Mouse (Mus musculus) ovary, adult 10 weeks (tissue): ENCODE results near the gene Klf4. TPM values are rescaled to one million over a fixed set of nuclear protein-coding genes. Genes with fewer than 3 reads are reported as not detected.

Experiments
- polyA plus RNA-seq: library from polyadenylated mRNA; stranded (reverse); fragments of 350-450 nt; fragmentation: Illumina TruSeq; extraction: RNeasy Lipid Tissue Mini Kit (QIAGEN cat#74804); gene quantifications from one replicate; pipeline ENCODE4 v1.2.3, GENCODE M21; 2014

The Klf4 gene
- polyA plus RNA-seq, result 11.9 TPM

GRCm38 (mm10) chr4:55532407-55533195 is at the start of gene Klf4:
TSS of gene Klf4 (minus strand) at chr4:55532466.

Other genes starting within 250 kb of the Klf4 start
- gene Rad23b, start 182.4 kb downstream of the Klf4 start, polyA plus RNA-seq, result 295 TPM